Mouse (Mus musculus): ENCODE results near the gene Fam217b.

The Fam217b gene

DNA sequence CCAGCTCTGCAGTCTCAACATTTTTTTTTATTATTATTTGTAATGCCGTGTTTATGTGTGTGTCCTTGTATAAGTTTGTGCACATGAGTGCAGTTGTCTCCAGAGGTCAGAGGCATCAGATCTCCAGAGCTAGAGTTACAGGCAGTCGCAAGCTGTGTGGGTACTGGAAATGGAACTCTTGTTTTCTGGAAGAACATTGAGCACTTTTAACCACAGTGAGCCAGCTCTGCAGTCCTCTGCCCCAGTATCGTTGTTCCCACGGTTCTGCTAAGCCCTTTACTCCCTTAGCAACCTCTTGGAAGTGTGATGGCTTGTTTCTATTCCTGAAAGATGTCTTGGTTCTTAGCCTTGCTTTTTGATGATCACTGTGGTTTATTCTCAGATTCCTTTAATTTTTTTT is 35.1 kb downstream of the Fam217b start:
- no peak for DNase-seq (ENCODE audit: low read depth)

GRCm38 (mm10) chr2:178450236-178450635 is 35.9 kb downstream of the Fam217b start:
- no peak for DNase-seq (ENCODE audit: low read depth)

GRCm38 (mm10) chr2:178450961-178451360 is 36.6 kb downstream of the Fam217b start:
- no peak for DNase-seq (ENCODE audit: low read depth)

DNA sequence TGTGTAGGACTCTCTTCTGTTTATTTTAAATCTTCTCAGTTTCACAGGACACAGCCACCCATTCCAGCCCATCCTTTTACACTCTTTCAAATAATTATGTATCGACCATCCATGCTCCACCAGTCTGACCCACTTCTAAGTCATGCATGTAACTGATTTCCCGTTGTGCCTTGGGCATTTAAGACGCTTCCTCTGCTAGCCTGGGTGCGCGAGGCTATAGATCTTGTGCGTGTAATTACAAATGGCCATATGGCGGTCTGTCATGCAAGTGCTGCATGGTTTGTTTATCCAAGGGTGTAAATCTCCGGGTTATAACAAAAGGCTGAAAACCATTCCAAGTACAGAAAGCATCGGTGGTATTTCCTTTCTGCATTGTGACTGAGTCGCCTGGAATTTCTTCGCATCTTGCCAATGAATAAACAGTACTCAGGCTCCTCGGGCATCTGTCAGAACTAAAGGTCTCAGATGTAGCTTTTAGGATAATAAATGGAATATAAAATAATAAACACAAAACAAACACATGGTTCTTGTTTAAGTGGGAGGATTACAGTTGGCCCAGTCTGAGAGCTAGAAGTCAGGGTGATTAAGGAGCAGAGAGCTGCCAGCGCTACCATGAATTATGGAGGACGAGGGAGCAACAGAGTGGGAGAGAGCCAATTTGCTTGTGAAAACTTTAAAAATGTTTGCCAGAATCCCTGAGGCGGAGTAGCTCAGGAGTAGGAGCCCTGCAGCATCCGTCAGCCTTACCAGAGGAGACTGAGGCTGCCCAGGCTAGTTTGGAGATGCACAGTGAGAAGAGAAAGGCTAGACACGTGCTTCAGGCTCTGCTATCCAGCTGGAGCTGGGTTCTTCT is 40.6 kb downstream of the Fam217b start:
- DNase-seq (ENCODE audit: low read depth) = no peak

- DNase-seq (ENCODE audit: low read depth) = no peak
Observed at GRCm38 (mm10) chr2:178457414-178457813, 43.1 kb downstream of the Fam217b start.

DNA sequence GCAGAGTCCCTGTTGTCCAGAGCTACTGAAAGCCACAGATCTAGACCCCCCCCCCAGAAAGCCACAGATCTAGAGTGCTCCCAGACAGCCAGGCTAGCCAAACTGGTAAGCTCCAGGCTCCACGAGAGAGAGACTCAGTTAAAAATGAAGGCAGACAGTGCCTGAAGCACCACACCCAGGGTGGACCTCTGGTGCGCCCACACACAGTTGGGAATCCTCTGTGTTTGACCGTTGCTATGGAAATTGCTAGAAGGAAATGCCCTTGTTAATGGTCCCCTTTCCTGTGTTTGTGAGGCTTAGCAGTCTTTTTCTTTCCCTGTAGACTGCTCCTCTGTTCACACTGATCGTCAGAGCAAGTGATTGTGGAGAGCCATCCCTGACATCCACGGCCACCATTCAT is 46.0 kb downstream of the Fam217b start:
- DNase-seq (ENCODE audit: low read depth) = no peak

DNA sequence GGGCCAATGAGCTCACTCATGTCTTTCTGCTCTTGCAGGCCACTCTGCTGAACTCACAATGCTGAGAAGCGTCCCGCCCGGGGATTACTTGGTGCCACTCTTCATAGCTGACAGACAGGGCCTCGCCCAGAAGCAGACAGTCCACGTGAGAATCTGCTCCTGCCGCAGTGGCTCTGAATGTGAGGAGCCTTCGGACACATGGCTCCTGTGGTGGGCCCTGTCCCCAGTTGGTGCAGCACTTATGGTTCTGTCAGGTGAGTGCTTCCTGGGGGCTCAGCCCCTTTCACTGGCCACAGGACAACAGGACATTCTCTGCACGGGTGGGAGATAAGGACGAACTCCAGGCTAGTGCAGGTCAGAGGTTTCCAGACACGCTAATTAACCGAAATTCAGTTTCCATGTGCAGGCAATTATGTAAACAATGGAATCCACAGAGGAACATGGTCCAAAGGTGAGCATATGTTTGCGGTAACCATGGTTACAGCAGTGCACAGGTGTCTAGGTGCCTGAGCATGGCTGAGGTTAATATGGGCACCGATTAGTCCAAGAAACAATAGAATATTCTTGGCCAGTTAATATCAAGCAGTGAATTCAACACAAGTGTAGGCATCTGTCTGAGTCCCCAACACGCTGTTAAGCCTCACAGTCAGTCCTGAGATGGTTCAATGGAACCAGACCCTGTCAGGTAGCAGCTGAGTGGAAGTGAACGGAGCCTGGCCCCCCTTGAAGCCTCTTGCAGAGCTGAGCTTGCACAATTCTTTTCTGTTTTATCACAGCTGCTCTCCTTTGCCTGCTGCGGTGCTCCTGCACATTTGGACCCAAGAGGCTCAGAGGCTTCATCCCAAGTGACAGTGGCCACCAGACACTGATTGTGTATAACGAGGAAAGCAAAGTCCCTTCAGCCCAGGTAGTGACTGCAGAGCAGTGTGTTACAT is 57.5 kb downstream of the Fam217b start:
- no peak for DNase-seq (ENCODE audit: low read depth)

GRCm38 (mm10) chr2:178473916-178474315 is 59.6 kb downstream of the Fam217b start:
- DNase-seq (ENCODE audit: low read depth) = no peak

Data from naive thymus-derived CD4-positive, alpha-beta T cell, adult 2 months (primary cell).